Mouse (Mus musculus): ENCODE results near the gene Cth. TPM values are rescaled to one million over a fixed set of nuclear protein-coding genes. Genes with fewer than 3 reads are reported as not detected.

Gene Cth
- polyA plus RNA-seq, 1 experiment from 2014 or later, result 27.0 TPM

DNA sequence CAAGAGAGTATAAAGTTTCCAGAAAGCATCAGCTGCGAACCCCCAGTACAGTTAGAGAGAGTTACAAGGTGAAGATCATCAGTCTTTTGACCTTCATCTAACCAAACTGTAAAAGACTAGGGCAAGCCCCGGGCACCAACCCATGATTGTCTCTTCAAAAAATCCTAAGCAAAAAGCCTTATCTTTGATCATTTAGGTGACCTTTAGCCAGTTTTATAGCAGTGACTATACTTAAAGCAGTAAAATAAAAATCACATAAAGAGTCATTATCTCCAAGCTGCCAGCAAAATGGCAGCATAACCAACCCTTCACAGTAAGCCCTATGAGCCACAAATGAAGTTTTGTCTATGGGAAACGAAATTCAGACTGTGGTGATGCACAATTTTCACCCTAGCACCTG is 14.6 kb downstream of the Cth start:
- 52% methylated on average over 3 of the region's 3 CpGs for WGBS (ENCODE audit: insufficient replicate concordance)
- 0 out of 2 replicates have a peak, but pooled peaks cover 9% of the 10 kb centered on the region for H3K36me3 ChIP-seq
- H3K4me1 ChIP-seq (replicated peaks), result no peaks in the 10 kb centered on the region
- H3K9ac ChIP-seq, result no peak overlapping the region
- no peak for ATAC-seq (ENCODE audit: low read depth)
- no peak overlapping the region for H3K27ac ChIP-seq
- H3K4me3 ChIP-seq (replicated peaks), result no peak overlapping the region
- H3K27me3 ChIP-seq, result no peaks in the 10 kb centered on the region
- no peak for DNase-seq
- no peak overlapping the region for H3K4me2 ChIP-seq
- H3K9me3 ChIP-seq (replicated peaks), result no peaks in the 10 kb centered on the region

- H3K4me1 ChIP-seq (replicated peaks), result no peaks in the 10 kb centered on the region
- no peak overlapping the region for H3K4me3 ChIP-seq (replicated peaks)
- no peaks in the 10 kb centered on the region for H3K9me3 ChIP-seq (replicated peaks)
- 0 out of 2 replicates have a peak, but pooled peaks cover 9% of the 10 kb centered on the region for H3K36me3 ChIP-seq
- no peak overlapping the region for H3K9ac ChIP-seq
- H3K4me2 ChIP-seq, result no peak overlapping the region
- no peak overlapping the region for H3K27ac ChIP-seq
- no peak for ATAC-seq (ENCODE audit: low read depth)
- H3K27me3 ChIP-seq, result no peaks in the 10 kb centered on the region
- no peak for DNase-seq
- 56% methylated on average over 3 of the region's 3 CpGs for WGBS (ENCODE audit: insufficient replicate concordance)
Measured at GRCm38 (mm10) chr3:157908166-157908565, 16.7 kb downstream of the Cth start.

GRCm38 (mm10) chr3:157901721-157902120 is 23.2 kb downstream of the Cth start:
- Histone ChIP-seq H3K36me3 (0 out of 2 replicates have a peak, but pooled peaks cover 7% of the 10 kb centered on the region), H3K27ac (no peak overlapping the region), H3K27me3 (no peaks in the 10 kb centered on the region), H3K4me3 (replicated peaks) (no peak overlapping the region), H3K4me2 (no peak overlapping the region), H3K9ac (no peak overlapping the region), H3K9me3 (replicated peaks) (no peaks in the 10 kb centered on the region), H3K4me1 (replicated peaks) (no peaks in the 10 kb centered on the region)
- no peak for ATAC-seq (ENCODE audit: low read depth)
- WGBS (ENCODE audit: insufficient replicate concordance), result 67% methylated on average over 5 of the region's 5 CpGs
- DNase-seq, result no peak

- no peak overlapping the region for H3K4me2 ChIP-seq
- DNase-seq (no peak), ATAC-seq (ENCODE audit: low read depth) (no peak)
- H3K27ac ChIP-seq, result no peak overlapping the region
- no peak overlapping the region for H3K4me3 ChIP-seq (replicated peaks)
- H3K9ac ChIP-seq, result no peak overlapping the region
- no peaks in the 10 kb centered on the region for H3K9me3 ChIP-seq (replicated peaks)
- no peaks in the 10 kb centered on the region for H3K4me1 ChIP-seq (replicated peaks)
- H3K27me3 ChIP-seq, result no peaks in the 10 kb centered on the region
- H3K36me3 ChIP-seq, result no peaks in the 10 kb centered on the region
- 78% methylated on average over 1 of the region's 1 CpGs for WGBS (ENCODE audit: insufficient replicate concordance)
Measured at GRCm38 (mm10) chr3:157899986-157900385, 24.9 kb downstream of the Cth start.

- no peak for ATAC-seq (ENCODE audit: low read depth)
Measured at GRCm38 (mm10) chr3:157897645-157898044, 27.2 kb downstream of the Cth start.

DNA sequence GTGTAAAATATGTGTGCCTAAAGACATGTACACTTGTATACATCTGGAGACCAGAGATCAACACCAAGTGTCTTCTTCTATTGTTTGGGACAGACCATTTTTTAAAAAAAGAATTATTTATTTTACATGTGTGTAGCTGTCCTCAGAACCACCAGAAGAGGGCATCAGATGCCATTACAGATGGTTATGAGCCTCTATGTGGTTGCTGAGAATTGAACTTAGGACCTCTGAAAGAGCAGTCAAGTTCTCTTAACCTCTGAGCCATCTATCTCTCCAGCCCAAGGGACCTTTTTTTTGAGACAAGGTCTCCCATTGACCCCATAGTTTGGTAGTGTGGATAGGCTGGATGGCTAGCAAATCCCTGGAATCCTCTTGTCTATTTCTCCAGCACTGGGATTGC is 33.1 kb downstream of the Cth start:
- H3K9me3 ChIP-seq (replicated peaks), result no peaks in the 10 kb centered on the region
- H3K9ac ChIP-seq, result no peak overlapping the region
- no peak overlapping the region for H3K4me2 ChIP-seq
- no peak overlapping the region for H3K4me3 ChIP-seq (replicated peaks)
- H3K36me3 ChIP-seq, result peaks cover 5% of the 10 kb centered on the region; the same call in 1 of the 2 replicates
- H3K27ac ChIP-seq, result no peak overlapping the region
- no peaks in the 10 kb centered on the region for H3K4me1 ChIP-seq (replicated peaks)
- ATAC-seq (ENCODE audit: low read depth), result no peak
- H3K27me3 ChIP-seq, result no peaks in the 10 kb centered on the region
- no peak for DNase-seq

More at GRCm38 (mm10) chr3:157897645-157898044, 27.2 kb downstream of the Cth start:
- 58% methylated on average over 3 of the region's 3 CpGs for WGBS (ENCODE audit: insufficient replicate concordance)
- H3K4me3 ChIP-seq (replicated peaks), result no peak overlapping the region
- H3K4me1 ChIP-seq (replicated peaks), result no peaks in the 10 kb centered on the region
- no peaks in the 10 kb centered on the region for H3K36me3 ChIP-seq
- H3K9ac ChIP-seq, result no peak overlapping the region
- no peak overlapping the region for H3K27ac ChIP-seq
- DNase-seq, result no peak
- no peaks in the 10 kb centered on the region for H3K9me3 ChIP-seq (replicated peaks)
- no peak overlapping the region for H3K4me2 ChIP-seq
- no peaks in the 10 kb centered on the region for H3K27me3 ChIP-seq

DNA sequence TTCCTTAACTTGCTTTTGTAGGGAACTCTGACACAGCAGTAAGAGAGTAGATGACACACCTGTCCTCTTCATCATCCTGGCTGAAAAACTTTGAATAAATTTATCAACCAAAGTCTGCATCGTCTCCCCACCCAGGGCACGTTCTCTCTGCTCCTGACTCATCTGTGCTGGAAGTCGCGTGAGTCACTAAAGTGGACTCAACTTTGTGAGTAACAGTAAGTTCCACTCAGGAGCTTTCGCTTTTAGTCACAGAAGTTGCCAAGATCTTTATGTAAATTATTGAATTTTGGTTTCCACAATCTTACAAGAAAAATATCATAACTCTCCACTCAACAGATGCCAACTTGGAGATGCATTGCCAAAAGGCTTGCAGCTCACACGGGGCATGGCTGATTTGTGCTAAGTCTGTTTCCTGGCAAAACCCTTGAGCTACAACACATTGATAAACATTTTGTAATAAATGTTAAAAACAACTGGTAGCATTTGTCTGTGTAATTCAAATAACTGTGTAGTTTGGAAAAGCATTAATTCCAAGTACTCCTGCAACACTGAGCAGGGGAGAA is 40.7 kb downstream of the Cth start:
- H3K4me1 ChIP-seq (replicated peaks), result no peaks in the 10 kb centered on the region
- H3K36me3 ChIP-seq, result no peaks in the 10 kb centered on the region
- H3K4me2 ChIP-seq, result no peak overlapping the region
- WGBS (ENCODE audit: insufficient replicate concordance), result 72% methylated on average over 6 of the region's 6 CpGs
- no peak overlapping the region for H3K4me3 ChIP-seq (replicated peaks)
- DNase-seq (no peak), ATAC-seq (ENCODE audit: low read depth) (no peak)
- no peaks in the 10 kb centered on the region for H3K27me3 ChIP-seq
- H3K9me3 ChIP-seq (replicated peaks), result no peaks in the 10 kb centered on the region
- H3K9ac ChIP-seq, result no peak overlapping the region
- H3K27ac ChIP-seq, result no peak overlapping the region

DNA sequence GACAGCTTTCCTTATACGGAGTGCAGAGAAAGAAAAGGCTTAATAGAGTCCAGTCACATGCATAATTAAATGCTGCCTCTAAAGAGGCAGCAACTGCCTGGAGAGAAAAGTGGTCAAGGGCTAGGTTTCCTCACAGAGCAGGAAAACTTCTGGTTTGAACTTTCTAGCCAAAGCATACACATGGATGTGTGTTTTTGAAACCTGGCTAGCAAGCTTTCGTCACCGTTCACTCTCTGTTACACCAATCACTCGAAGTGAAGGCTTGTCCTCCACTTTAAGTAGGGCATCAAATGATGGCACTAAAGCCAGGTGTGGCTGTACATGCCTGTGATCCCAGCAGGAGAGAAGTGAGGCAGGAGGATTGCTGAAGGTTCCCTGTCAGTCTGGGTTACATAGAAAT is 41.8 kb downstream of the Cth start:
- ATAC-seq (ENCODE audit: low read depth), result no peak
- Histone ChIP-seq H3K9ac (no peak overlapping the region), H3K27ac (no peak overlapping the region), H3K4me2 (no peak overlapping the region), H3K36me3 (no peaks in the 10 kb centered on the region), H3K9me3 (replicated peaks) (no peaks in the 10 kb centered on the region), H3K4me1 (replicated peaks) (no peaks in the 10 kb centered on the region), H3K4me3 (replicated peaks) (no peak overlapping the region), H3K27me3 (no peaks in the 10 kb centered on the region)
- WGBS (ENCODE audit: insufficient replicate concordance), result 61% methylated on average over 4 of the region's 4 CpGs
- no peak for DNase-seq

DNA sequence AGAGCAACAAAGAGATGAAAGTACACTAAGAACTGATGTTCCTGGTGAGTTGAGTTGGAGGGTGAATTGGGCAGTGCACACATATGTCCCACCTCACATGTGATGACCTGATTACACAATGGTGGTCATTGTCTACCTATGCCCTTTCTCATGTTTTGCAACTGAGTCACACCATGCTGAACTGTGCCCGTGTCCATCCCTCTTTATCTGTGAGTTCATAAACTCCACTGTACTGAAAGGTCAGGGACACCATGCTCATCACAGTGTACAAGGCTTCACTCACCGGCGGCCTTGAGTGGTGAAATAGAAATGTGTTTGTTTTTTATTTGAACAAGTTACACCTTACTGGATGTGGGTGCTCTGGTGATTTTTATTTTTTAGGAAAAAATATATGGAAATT is 42.9 kb downstream of the Cth start:
- Histone ChIP-seq H3K4me3 (replicated peaks) (no peak overlapping the region), H3K27ac (no peak overlapping the region), H3K36me3 (no peaks in the 10 kb centered on the region), H3K9me3 (replicated peaks) (no peaks in the 10 kb centered on the region), H3K4me1 (replicated peaks) (no peaks in the 10 kb centered on the region), H3K27me3 (no peaks in the 10 kb centered on the region), H3K4me2 (no peak overlapping the region), H3K9ac (no peak overlapping the region)
- no peak for DNase-seq
- WGBS (ENCODE audit: insufficient replicate concordance), result 70% methylated on average over 3 of the region's 3 CpGs
- ATAC-seq (ENCODE audit: low read depth), result no peak

DNA sequence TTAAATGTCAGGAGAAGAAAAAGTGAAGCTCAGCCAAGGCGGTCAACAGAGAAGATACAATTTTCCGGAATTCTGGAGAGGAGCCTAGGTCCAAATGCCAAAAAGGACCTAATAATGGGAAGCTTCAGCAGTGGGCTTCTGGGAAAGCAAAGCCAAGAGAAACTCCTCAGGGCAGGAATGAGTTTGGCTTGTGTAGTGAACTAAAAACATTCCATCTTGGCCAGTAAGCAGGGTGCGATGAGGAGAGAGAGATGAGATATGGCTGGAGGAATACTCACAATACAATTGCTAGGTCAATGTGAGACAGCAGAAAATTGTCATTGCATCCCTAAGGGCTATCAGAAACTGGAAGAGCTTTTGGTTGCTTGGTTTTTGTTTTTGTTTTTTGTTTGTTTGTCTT is 43.9 kb downstream of the Cth start:
- ATAC-seq (ENCODE audit: low read depth) (no peak), DNase-seq (no peak)
- WGBS (ENCODE audit: insufficient replicate concordance), result 81% methylated on average over 3 of the region's 3 CpGs
- H3K27me3 ChIP-seq, result no peaks in the 10 kb centered on the region
- no peak overlapping the region for H3K4me3 ChIP-seq (replicated peaks)
- no peaks in the 10 kb centered on the region for H3K9me3 ChIP-seq (replicated peaks)
- no peaks in the 10 kb centered on the region for H3K36me3 ChIP-seq
- H3K4me2 ChIP-seq, result no peak overlapping the region
- no peak overlapping the region for H3K9ac ChIP-seq
- H3K4me1 ChIP-seq (replicated peaks), result no peaks in the 10 kb centered on the region
- H3K27ac ChIP-seq, result no peak overlapping the region

- ATAC-seq (ENCODE audit: low read depth), result no peak
- no peak overlapping the region for H3K4me3 ChIP-seq (replicated peaks)
Measured at GRCm38 (mm10) chr3:157877847-157878246, 47.0 kb downstream of the Cth start.

GRCm38 (mm10) chr3:157876439-157877156 is 48.3 kb downstream of the Cth start:
- WGBS (ENCODE audit: insufficient replicate concordance), result 47% methylated on average over 11 of the region's 11 CpGs
- Histone ChIP-seq H3K4me2 (no peak overlapping the region), H3K4me3 (replicated peaks) (no peak overlapping the region), H3K4me1 (replicated peaks) (no peaks in the 10 kb centered on the region), H3K9ac (no peak overlapping the region), H3K27ac (no peak overlapping the region), H3K36me3 (no peaks in the 10 kb centered on the region), H3K27me3 (no peaks in the 10 kb centered on the region), H3K9me3 (replicated peaks) (no peaks in the 10 kb centered on the region)
- DNase-seq, result no peak
- ATAC-seq (ENCODE audit: low read depth), result no peak

More at GRCm38 (mm10) chr3:157877847-157878246, 47.0 kb downstream of the Cth start:
- Histone ChIP-seq H3K27ac (no peak overlapping the region), H3K9ac (no peak overlapping the region), H3K4me2 (no peak overlapping the region), H3K9me3 (replicated peaks) (no peaks in the 10 kb centered on the region), H3K36me3 (no peaks in the 10 kb centered on the region), H3K4me1 (replicated peaks) (no peaks in the 10 kb centered on the region), H3K27me3 (no peaks in the 10 kb centered on the region)
- DNase-seq, result no peak

All from liver, embryonic 13.5 days (tissue).